ENCODE assay signal across 16 mouse cellular contexts in the genomic region with DNA sequence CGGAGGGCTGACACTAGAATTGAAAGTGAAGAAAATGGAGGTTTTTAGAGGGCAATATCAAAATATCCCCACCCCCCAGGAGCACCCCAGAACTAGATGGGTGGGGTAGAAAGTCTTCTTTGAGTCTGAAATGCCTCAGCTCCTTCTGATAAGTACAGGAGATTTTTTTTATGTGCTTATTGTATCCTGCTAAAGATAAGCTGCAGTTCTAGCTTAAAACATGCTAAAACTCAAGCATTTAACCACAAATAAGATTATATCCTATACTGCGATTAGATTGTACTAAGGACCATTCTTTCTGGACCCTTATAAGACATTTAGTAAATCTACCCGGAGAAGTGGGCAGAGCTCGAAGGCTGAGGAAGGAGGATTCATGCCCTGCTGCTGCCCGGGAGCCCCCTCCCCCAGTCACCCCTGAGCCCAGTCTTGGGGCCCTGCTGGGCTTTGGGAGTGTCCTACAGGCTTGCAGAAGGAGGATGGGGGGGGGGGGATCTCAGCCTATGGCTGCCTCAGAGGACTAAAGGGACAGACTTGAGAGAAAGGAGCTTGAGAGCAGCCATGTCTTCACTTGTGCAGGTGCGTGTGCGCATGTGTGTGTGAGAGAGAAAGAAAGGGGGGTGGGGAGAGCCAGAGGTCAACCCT.
A peak's percentile ranks its signal among the peaks of the same experiment; 100 is the strongest.
DNase-seq lines count a peak whose midpoint lies in the region; ATAC-seq and TF ChIP-seq lines count a peak whose summit lies in the region.
"Had no signal": no experiment of that assay in that cellular context is flagged by ENCODE, and none has a peak within 500 bp of the region (broad histone marks: within the 10 kb centered on the region; RNA-seq: fewer than 3 reads in every experiment).

No protein-coding gene starts in this region.

- H3K4me1 ChIP-seq in hindbrain, embryonic 10.5 days (replicated peaks), result peaks cover 35% of the 10 kb centered on the region
- H3K4me1 ChIP-seq in hindbrain, postnatal 0 days (ENCODE audit: insufficient read depth, low read length), result peaks cover 18% of the 10 kb centered on the region
- H3K4me1 ChIP-seq in embryonic facial prominence, embryonic 10.5 days, result peaks cover 29% of the 10 kb centered on the region
- H3K4me1 ChIP-seq in hindbrain, embryonic 13.5 days (replicated peaks), result peaks cover 39% of the 10 kb centered on the region
- peaks cover 39% of the 10 kb centered on the region for H3K4me1 ChIP-seq in midbrain, embryonic 13.5 days (replicated peaks)
- H3K4me1 ChIP-seq: intestine, embryonic 15.5 days had no signal

- H3K9me3 ChIP-seq in hindbrain, embryonic 10.5 days, result no peaks in the 10 kb centered on the region
- no peaks in the 10 kb centered on the region for H3K9me3 ChIP-seq in hindbrain, postnatal 0 days (ENCODE audit: low read length)
- no peaks in the 10 kb centered on the region for H3K9me3 ChIP-seq in embryonic facial prominence, embryonic 10.5 days
- no peaks in the 10 kb centered on the region for H3K9me3 ChIP-seq in hindbrain, embryonic 13.5 days
- no peaks in the 10 kb centered on the region for H3K9me3 ChIP-seq in midbrain, embryonic 13.5 days
- H3K9me3 ChIP-seq: embryonic facial prominence, embryonic 15.5 days; intestine, embryonic 15.5 days had no signal

- no peaks in the 10 kb centered on the region for H3K36me3 ChIP-seq in hindbrain, embryonic 10.5 days
- H3K36me3 ChIP-seq in hindbrain, postnatal 0 days (ENCODE audit: insufficient read depth, low read length), result no peaks in the 10 kb centered on the region
- no peaks in the 10 kb centered on the region for H3K36me3 ChIP-seq in embryonic facial prominence, embryonic 10.5 days (replicated peaks)
- no peaks in the 10 kb centered on the region for H3K36me3 ChIP-seq in hindbrain, embryonic 13.5 days
- no peaks in the 10 kb centered on the region for H3K36me3 ChIP-seq in midbrain, embryonic 13.5 days
- H3K36me3 ChIP-seq: embryonic facial prominence, embryonic 15.5 days; intestine, embryonic 15.5 days had no signal

- H3K4me2 ChIP-seq in hindbrain, postnatal 0 days (ENCODE audit: low read depth, low read length), result no peak overlapping the region
- H3K4me2 ChIP-seq in hindbrain, embryonic 13.5 days, result 0 out of 2 replicates have a peak overlapping the region, but pooled peaks have one; percentile 15
- peak overlapping the region; percentile 26; the same call in 1 of the 2 replicates for H3K4me2 ChIP-seq in midbrain, embryonic 13.5 days (replicated peaks)
- H3K4me2 ChIP-seq: embryonic facial prominence, embryonic 15.5 days; intestine, embryonic 15.5 days had no signal

- WGBS in hindbrain, embryonic 10.5 days, result 14% methylated on average over 7 of the region's 7 CpGs
- 17% methylated on average over 7 of the region's 7 CpGs for WGBS in hindbrain, postnatal 0 days
- WGBS in embryonic facial prominence, embryonic 10.5 days, result 26% methylated on average over 7 of the region's 7 CpGs
- WGBS in hindbrain, embryonic 13.5 days, result 12% methylated on average over 7 of the region's 7 CpGs
- 13% methylated on average over 7 of the region's 7 CpGs for WGBS in midbrain, embryonic 13.5 days

- H3K4me3 ChIP-seq in hindbrain, embryonic 10.5 days, result peak overlapping the region; percentile 26
- no peak overlapping the region for H3K4me3 ChIP-seq in hindbrain, postnatal 0 days (ENCODE audit: low read length)
- no peak overlapping the region for H3K4me3 ChIP-seq in embryonic facial prominence, embryonic 10.5 days
- no peak overlapping the region for H3K4me3 ChIP-seq in hindbrain, embryonic 13.5 days
- no peak overlapping the region for H3K4me3 ChIP-seq in midbrain, embryonic 13.5 days (replicated peaks)
- H3K4me3 ChIP-seq: embryonic facial prominence, embryonic 15.5 days; heart, adult 2 months; intestine, embryonic 15.5 days; myocyte had no signal

- DNase-seq in hindbrain, embryonic 10.5 days (ENCODE audit: low spot score), result peak; percentile 23
- DNase-seq in hindbrain, postnatal 0 days (ENCODE audit: low spot score), result no peak
- DNase-seq in embryonic facial prominence, embryonic 10.5 days (ENCODE audit: low spot score), result no peak
- DNase-seq in thymus, postnatal 25 days, result no peak
- no peak for DNase-seq in retina, postnatal 1 day
- DNase-seq in thymus, adult 18-20 months, result no peak
- DNase-seq: adrenal gland, adult 8-10 months; cerebellum, postnatal 25 days; heart, adult 2 months; thymus, postnatal 36 days had no signal

- H3K27ac ChIP-seq in hindbrain, embryonic 10.5 days, result peak overlapping the region; percentile 89
- H3K27ac ChIP-seq in hindbrain, postnatal 0 days, result no peak overlapping the region
- peak overlapping the region; percentile 69 for H3K27ac ChIP-seq in embryonic facial prominence, embryonic 10.5 days (replicated peaks)
- peak overlapping the region; percentile 61 for H3K27ac ChIP-seq in hindbrain, embryonic 13.5 days
- peak overlapping the region; percentile 66 for H3K27ac ChIP-seq in midbrain, embryonic 13.5 days
- H3K27ac ChIP-seq: embryonic facial prominence, embryonic 15.5 days; heart, adult 2 months; intestine, embryonic 15.5 days had no signal

- no peak for TF ChIP-seq CTCF in hindbrain, postnatal 0 days (IDR thresholded peaks at IDR 0.05; ENCODE audit: low read depth)

- H3K27me3 ChIP-seq in hindbrain, embryonic 10.5 days (ENCODE audit: insufficient read depth, poor library complexity, severe bottlenecking), result no peaks in the 10 kb centered on the region
- no peaks in the 10 kb centered on the region for H3K27me3 ChIP-seq in hindbrain, postnatal 0 days (ENCODE audit: insufficient read depth, low read length)
- H3K27me3 ChIP-seq in embryonic facial prominence, embryonic 10.5 days (replicated peaks; ENCODE audit: low read depth, poor library complexity, severe bottlenecking), result no peaks in the 10 kb centered on the region; the same call in 1 of the 2 replicates
- H3K27me3 ChIP-seq in hindbrain, embryonic 13.5 days, result no peaks in the 10 kb centered on the region
- peaks cover 9% of the 10 kb centered on the region for H3K27me3 ChIP-seq in midbrain, embryonic 13.5 days
- H3K27me3 ChIP-seq: embryonic facial prominence, embryonic 15.5 days; intestine, embryonic 15.5 days; Patski had no signal

- no peak overlapping the region for H3K9ac ChIP-seq in hindbrain, postnatal 0 days (replicated peaks; ENCODE audit: low read length)
- H3K9ac ChIP-seq in hindbrain, embryonic 13.5 days, result peak overlapping the region; percentile 24; the same call in 1 of the 2 replicates
- no peak overlapping the region for H3K9ac ChIP-seq in midbrain, embryonic 13.5 days (replicated peaks)
- H3K9ac ChIP-seq: embryonic facial prominence, embryonic 15.5 days; intestine, embryonic 15.5 days had no signal

- ATAC-seq in hindbrain, postnatal 0 days, result no peak
- no peak for ATAC-seq in hindbrain, embryonic 13.5 days (ENCODE audit: low FRiP score)
- 0 out of 2 replicates have a peak, but pooled peaks have one; percentile 44 for ATAC-seq in midbrain, embryonic 13.5 days
- ATAC-seq: intestine, embryonic 15.5 days; Patski had no signal
